Mouse (Mus musculus) midbrain, embryonic 11.5 days (tissue): ENCODE measurements around the gene Lsm11. TPM values are rescaled to one million over a fixed set of nuclear protein-coding genes. Genes with fewer than 3 reads are reported as not detected.
"Not testable (repeated sequence)": the region's sequence is repeated elsewhere in the genome, so short reads cannot be mapped to it uniquely, and the experiment has no call there.

Experiments
- ATAC-seq: fragments of 200-750 bp; cut with Nextera tagmentation; 2 replicates; pipeline ENCODE4 v1.8.0; 2017; ENCODE audit warnings: moderate TSS enrichment, moderate library complexity; ENCODE audit not compliant: low FRiP score
- DNase-seq: peaks from one replicate; pipeline ENCODE4 v3.0.0; 2015; ENCODE audit warnings: low spot score; ENCODE audit errors: missing footprints
- H3K27ac ChIP-seq: fragments of 300-500 bp; sonication (generic); 2 replicates; pipeline ENCODE4 v1.5.1; 2014; ENCODE audit warnings: low read depth, low read length
- H3K27me3 ChIP-seq: fragments of 300-500 bp; sonication (generic); 2 replicates; pipeline ENCODE4 v1.6.1; 2014; ENCODE audit warnings: mild to moderate bottlenecking, low read length, moderate library complexity, mixed read lengths; ENCODE audit not compliant: control insufficient read depth, insufficient read depth
- H3K36me3 ChIP-seq: fragments of 300-500 bp; sonication (generic); 2 replicates; pipeline ENCODE4 v1.6.1; 2014; ENCODE audit warnings: mild to moderate bottlenecking, low read length, moderate library complexity, mixed read lengths; ENCODE audit not compliant: control insufficient read depth, insufficient read depth
- H3K4me1 ChIP-seq: fragments of 300-500 bp; sonication (generic); 2 replicates; pipeline ENCODE4 v1.6.1; 2014; ENCODE audit warnings: low read length; ENCODE audit not compliant: control insufficient read depth, insufficient read depth
- H3K4me2 ChIP-seq: fragments of 300-500 bp; sonication (generic); 2 replicates; pipeline ENCODE4 v1.6.1; 2014; ENCODE audit warnings: mild to moderate bottlenecking, moderate library complexity
- H3K4me3 ChIP-seq: fragments of 300-500 bp; sonication (generic); 2 replicates; pipeline ENCODE4 v1.5.1; 2014; ENCODE audit warnings: low read depth, low read length
- H3K9ac ChIP-seq: fragments of 300-500 bp; sonication (generic); 2 replicates; pipeline ENCODE4 v1.6.1; 2014; ENCODE audit warnings: low read length
- H3K9me3 ChIP-seq: fragments of 300-500 bp; sonication (generic); 2 replicates; pipeline ENCODE4 v1.6.1; 2016; ENCODE audit warnings: low read length; ENCODE audit not compliant: control insufficient read depth
- WGBS: fragments of 180-500 bp; shearing (Covaris S2); extraction: QIAGEN DNeasy Blood & Tissue Kit; methylation state at CpG from one replicate; pipeline ENCODE4 v1.1.7; 2014; 5-methylcytosine and 5-hydroxymethylcytosine counted together
- polyA plus RNA-seq: library from polyadenylated mRNA; unstranded; fragments of >200 nt; fragmentation: Nextera tagmentation; extraction: Ambion mirVana; gene quantifications from 2 replicates; pipeline ENCODE4 v1.2.1, GENCODE M21; 2014

Lsm11 gene
- polyA plus RNA-seq, 1 experiment from 2014 or later: 13.0 TPM

DNA sequence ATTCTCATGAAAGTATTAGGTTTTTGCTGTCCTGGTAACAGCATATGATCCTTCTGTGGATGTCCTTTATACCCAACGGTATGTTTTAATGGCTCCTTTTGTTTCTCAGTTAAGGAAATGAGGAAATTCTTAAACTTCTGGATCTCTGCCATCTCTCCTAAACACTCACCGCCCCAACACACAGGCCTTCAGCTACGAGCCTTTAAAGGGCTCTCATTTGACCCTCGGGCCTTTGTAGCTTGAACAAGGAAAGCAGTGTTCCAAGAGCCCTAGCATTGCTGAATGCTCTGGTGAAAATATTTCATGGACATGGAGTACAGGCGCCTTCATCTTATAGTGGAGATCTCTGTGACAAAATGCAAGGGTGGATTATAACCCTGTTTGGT is 63.1 kb downstream of the Lsm11 start:
- no peak overlapping the region for H3K27ac ChIP-seq
- 65% methylated on average over 5 of the region's 5 CpGs for WGBS
- no peak for DNase-seq

DNA sequence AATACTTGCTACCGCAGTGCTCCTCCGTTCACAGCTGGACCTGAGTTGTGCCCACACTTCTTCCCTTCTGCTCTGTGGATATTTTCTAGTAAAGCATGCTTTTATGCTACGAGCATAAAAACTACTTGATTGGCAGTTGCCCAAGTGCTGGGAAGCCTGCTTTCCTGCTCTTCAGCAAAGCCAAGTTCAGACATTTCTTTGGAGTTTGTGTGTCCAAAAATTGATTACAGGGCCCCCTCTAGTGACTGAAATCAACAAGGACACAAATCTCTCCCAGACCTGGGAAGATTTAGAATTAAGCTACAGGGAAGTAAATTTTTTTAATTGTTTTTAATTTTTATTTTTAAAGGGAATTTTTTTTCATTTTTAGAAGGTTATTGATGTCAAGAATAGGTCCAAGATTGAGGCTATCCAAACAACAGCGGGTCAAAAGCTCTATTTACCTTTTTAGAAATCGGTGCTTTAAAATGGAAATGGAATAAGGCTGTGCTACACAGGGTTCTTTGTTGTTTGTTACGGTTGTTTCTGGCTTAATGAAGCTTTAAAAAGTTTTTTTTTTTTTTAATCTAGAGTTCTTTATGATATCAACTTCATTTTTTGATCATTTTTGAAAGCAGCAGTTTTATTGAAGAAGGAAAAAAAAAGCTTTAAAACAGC is 63.6 kb downstream of the Lsm11 start:
- no peak overlapping the region for H3K27ac ChIP-seq

More for the DNA sequence above, 63.1 kb downstream of the Lsm11 start:
- Histone ChIP-seq H3K27me3 (no peaks in the 10 kb centered on the region), H3K4me2 (no peak overlapping the region), H3K4me1 (peaks cover 5% of the 10 kb centered on the region), H3K4me3 (no peak overlapping the region), H3K9ac (no peak overlapping the region), H3K36me3 (no peaks in the 10 kb centered on the region), H3K9me3 (no peaks in the 10 kb centered on the region)
- peak; percentile 62; the same call in 1 of the 2 replicates for ATAC-seq

DNA sequence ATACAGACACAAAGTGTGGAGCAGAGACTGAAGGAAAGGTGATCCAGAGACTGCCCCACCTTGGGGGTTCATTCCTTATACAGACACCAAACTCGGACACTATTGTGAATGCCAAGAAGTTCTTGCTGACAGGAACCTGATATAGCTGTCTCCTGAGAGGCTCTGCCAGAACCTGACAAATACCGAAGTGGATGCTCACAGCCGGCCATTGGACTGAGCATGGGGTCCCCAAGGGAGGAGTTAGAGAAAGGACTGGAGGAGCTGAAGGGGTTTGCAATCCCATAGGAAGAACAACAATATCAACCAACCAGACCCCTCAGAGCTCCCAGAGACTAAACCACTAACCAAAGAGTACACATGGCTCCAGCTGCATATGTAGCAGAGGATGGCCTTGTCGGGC is 65.4 kb downstream of the Lsm11 start:
- H3K36me3 ChIP-seq, ATAC-seq, H3K4me2 ChIP-seq, H3K4me1 ChIP-seq, H3K9me3 ChIP-seq, H3K27ac ChIP-seq, H3K4me3 ChIP-seq, H3K9ac ChIP-seq, DNase-seq, H3K27me3 ChIP-seq: not testable (repeated sequence)
- WGBS: 84% methylated on average over 4 of the region's 4 CpGs

More for the DNA sequence above, 63.6 kb downstream of the Lsm11 start:
- peaks cover 5% of the 10 kb centered on the region for H3K4me1 ChIP-seq
- 80% methylated on average over 6 of the region's 6 CpGs for WGBS
- H3K9me3 ChIP-seq: no peaks in the 10 kb centered on the region
- no peak overlapping the region for H3K9ac ChIP-seq
- no peak overlapping the region for H3K4me3 ChIP-seq
- 0 out of 2 replicates have a peak, but pooled peaks have one; percentile 34 for ATAC-seq
- no peak overlapping the region for H3K4me2 ChIP-seq
- H3K27me3 ChIP-seq: no peaks in the 10 kb centered on the region
- no peak for DNase-seq
- no peaks in the 10 kb centered on the region for H3K36me3 ChIP-seq

Other genes starting within 250 kb of the Lsm11 start
- 60.9 and 63.5 TPM in 2 replicates for gene Clint1, start 92.9 kb downstream of the Lsm11 start, polyA plus RNA-seq
- gene Thg1l, start 10.6 kb upstream of the Lsm11 start, polyA plus RNA-seq: 14.6 and 14.7 TPM in 2 replicates
- gene Sox30, start 35.4 kb upstream of the Lsm11 start, polyA plus RNA-seq: 0.18 and 0.21 TPM in 2 replicates
- 1.4 and 2.5 TPM in 2 replicates for gene Gm12166, start 107.4 kb upstream of the Lsm11 start, polyA plus RNA-seq
- gene Adam19, start 111.1 kb upstream of the Lsm11 start, polyA plus RNA-seq: 6.1 and 6.6 TPM in 2 replicates
- 1.0 and 1.4 TPM in 2 replicates for gene Nipal4, start 221.6 kb upstream of the Lsm11 start, polyA plus RNA-seq